Mouse (Mus musculus) urinary bladder, adult 18-20 months (tissue): ENCODE results near the gene Tead3.
A peak's percentile ranks its signal among the peaks of the same experiment; 100 is the strongest.

Experiments
- DNase-seq, 2 experiments: peaks; one replicate each; pipeline ENCODE4 v3.0.0; 2022; ENCODE audit warnings: low spot score in 2 of 2, mixed read lengths in 2 of 2

Tead3 gene

GRCm38 (mm10) chr17:28350466-28351352, at the start of gene Tead3:
Tead3 (minus strand) TSS chr17:28350817.
- peak; percentile 73 to 80 for DNase-seq

GRCm38 (mm10) chr17:28394994-28395393, 44.4 kb upstream of the Tead3 start:
- no peak for DNase-seq

- DNase-seq, result no peak
These were observed 43.6 kb upstream of the Tead3 start for GRCm38 (mm10) chr17:28394051-28394765.

GRCm38 (mm10) chr17:28391568-28392432, 41.2 kb upstream of the Tead3 start:
- DNase-seq, result no peak

GRCm38 (mm10) chr17:28388534-28388933, 37.9 kb upstream of the Tead3 start:
- no peak for DNase-seq

GRCm38 (mm10) chr17:28386150-28386905, 35.7 kb upstream of the Tead3 start:
- DNase-seq, result peak; percentile 62 to 83

GRCm38 (mm10) chr17:28384298-28384697, 33.7 kb upstream of the Tead3 start:
- no peak for DNase-seq

GRCm38 (mm10) chr17:28380255-28380654, 29.6 kb upstream of the Tead3 start:
- DNase-seq, result no peak

- no peak for DNase-seq
These were observed 25.0 kb upstream of the Tead3 start for GRCm38 (mm10) chr17:28375592-28376061.

GRCm38 (mm10) chr17:28374494-28374893, 23.9 kb upstream of the Tead3 start:
- DNase-seq, result no peak

GRCm38 (mm10) chr17:28373821-28374220, 23.2 kb upstream of the Tead3 start:
- DNase-seq, result no peak

- no peak for DNase-seq
These were observed 21.3 kb upstream of the Tead3 start for GRCm38 (mm10) chr17:28371941-28372340.

GRCm38 (mm10) chr17:28371286-28371685, 20.7 kb upstream of the Tead3 start:
- DNase-seq, result no peak

- DNase-seq, result no peak
These were observed 18.4 kb upstream of the Tead3 start for GRCm38 (mm10) chr17:28369056-28369455.

GRCm38 (mm10) chr17:28368449-28368848, 17.8 kb upstream of the Tead3 start:
- DNase-seq, result peak; percentile 69 to 83

GRCm38 (mm10) chr17:28365122-28365521, 14.5 kb upstream of the Tead3 start, which contains the start of gene Tulp1:
Tulp1 (minus strand) TSS chr17:28365222.
- no peak for DNase-seq

- no peak for DNase-seq
These were observed 12.9 kb upstream of the Tead3 start for GRCm38 (mm10) chr17:28363507-28363906.

GRCm38 (mm10) chr17:28362653-28363292, 12.2 kb upstream of the Tead3 start:
- no peak for DNase-seq

- DNase-seq, result no peak
These were observed 11.5 kb upstream of the Tead3 start for GRCm38 (mm10) chr17:28361921-28362652.
